Mouse (Mus musculus): ENCODE measurements around the gene Rplp0.

Rplp0 gene

DNA sequence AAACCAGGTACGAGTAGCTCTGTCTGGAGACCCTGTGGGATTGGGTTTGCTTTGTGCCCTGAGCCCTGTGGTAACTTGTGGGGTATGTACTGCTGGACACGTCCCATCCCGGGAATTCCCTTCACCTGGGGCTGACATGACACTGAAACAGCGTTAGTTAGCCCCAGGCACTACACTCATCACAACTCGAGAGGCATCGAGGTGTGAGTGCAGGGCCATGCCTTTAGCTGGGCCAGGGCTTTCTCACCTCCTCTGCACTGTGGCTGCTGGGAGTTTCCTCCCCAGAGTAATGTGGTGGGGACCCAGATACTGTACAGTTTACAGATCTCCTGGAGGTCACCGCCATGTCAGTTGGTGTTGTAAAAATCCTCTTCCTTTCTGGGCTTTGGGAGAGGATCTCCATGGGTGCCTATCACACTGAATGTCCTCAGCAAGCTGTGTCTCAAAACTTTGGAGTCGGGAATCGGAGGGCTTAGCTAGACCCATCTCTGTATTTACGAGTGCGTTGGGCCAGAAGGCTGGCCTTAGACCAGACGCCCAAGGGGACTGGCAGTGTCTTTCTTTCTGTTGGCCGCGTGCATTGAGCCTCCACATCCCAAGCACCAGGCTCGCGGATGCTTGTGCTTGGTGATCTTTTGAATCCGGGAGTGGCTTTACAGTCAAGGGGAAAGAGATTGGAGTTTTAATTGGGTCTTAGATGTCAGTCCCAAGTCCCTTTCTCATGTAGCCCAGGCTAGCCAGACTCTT lies 32.6 kb upstream of the Rplp0 start:
- no peak for DNase-seq (ENCODE audit: extremely low read depth, low read depth, low spot score)

DNA sequence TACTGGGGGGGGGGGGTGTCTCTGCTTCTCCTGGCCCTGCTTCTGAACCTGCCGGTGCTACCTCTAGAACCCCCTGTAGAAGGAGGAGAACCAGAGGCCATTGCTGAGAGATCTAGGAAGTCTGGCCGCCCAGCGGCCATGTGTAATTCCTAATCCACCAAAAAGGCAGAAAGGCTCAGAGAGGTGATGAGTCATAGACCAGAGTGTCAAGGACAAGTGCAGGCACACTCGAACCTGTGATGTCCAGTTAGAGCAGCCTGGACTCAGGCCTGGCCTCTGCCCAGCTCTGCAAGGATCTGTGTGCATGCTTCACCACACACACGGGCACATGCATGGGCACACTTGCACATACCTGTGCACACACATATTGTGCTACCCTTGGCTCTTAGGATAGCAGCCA lies 31.1 kb upstream of the Rplp0 start:
- DNase-seq (ENCODE audit: extremely low read depth, low read depth, low spot score) = no peak

DNA sequence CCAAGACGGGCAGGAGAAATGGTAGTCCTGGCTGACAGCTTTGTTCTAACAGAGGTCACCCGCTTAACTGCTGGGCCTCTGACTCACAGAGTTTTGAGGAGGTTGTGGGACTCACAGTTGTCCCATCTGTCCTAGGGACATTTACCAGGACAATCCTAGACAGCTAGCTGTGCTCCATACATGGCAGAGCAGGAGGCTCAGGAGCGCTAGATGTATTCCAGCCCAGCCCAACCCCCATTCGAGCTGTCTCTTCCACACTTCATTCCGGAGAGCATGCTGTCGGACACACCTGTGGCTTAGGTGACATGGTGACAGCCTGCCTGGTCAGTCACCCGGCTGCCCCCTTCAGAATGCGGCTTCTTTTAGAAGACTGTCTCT lies 29.9 kb upstream of the Rplp0 start:
- no peak for DNase-seq (ENCODE audit: extremely low read depth, low read depth, low spot score)

DNA sequence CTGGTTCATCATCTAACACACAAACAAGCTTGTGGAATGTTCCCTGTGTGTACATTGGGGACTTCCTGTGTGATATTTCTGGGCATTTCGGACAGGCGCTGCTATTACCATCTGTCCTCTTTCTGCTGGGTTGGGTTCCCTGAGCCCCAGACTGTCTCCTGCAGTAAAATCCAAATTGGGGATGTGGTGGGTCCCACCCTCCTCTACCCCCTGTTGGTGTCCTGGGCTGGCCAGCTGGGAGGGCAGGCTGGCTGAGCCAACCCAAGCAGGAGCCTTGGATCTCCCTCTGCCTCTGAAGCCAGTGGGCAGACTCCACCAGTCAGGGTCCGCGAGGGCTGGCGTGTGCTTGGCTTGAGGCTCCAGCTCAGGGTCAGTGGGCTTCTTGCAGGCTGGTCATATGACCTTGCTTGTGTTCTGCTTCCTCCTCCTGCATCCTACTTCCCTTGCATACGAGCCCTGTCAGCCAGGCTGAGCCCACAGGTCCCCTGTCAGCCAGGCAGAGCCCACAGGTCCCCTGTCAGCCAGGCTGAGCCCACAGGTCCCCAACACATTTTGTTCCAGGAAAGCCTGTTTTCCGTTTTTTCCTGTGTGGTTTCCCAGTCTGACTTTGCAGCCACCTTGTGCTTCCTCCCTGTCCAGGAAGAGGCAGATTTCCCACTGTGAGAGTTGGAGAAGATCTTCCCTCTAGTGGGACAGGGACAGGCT lies 29.4 kb upstream of the Rplp0 start:
- DNase-seq (ENCODE audit: extremely low read depth, low read depth, low spot score) = no peak

GRCm38 (mm10) chr5:115530447-115530809 lies 28.8 kb upstream of the Rplp0 start:
- no peak for DNase-seq (ENCODE audit: extremely low read depth, low read depth, low spot score)

DNA sequence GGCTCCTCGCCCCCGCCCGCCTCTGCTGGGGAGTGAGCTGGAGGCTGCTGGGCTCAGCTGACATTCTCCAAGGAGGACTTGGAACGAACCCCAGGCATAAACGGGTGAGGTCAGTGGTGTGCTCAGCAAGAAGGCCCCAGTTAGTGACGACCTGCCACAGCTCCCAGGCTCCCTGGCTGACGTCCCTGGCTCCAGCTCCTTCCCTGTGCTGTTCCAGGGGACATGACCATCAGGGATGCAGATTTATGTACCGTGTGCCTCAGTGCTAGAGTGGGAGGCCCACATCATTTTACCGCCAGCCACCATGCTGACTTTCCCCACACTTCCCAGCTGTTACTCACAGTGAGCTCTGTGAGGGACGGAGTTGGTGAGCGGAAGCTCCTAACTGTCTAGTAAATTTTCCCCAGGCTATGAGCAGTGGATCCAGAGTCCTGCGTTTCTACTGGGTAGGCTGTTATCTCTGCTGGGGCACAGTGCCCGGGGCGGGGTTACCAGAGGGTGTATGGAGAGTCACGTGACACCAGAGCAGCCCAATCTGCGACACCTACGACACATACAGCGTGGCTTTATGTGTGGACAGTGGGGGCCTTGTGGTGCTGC lies 27.5 kb upstream of the Rplp0 start:
- no peak for DNase-seq (ENCODE audit: extremely low read depth, low read depth, low spot score)

- no peak for DNase-seq (ENCODE audit: extremely low read depth, low read depth, low spot score)
Observed at GRCm38 (mm10) chr5:115534290-115534731, 25.0 kb upstream of the Rplp0 start.

- DNase-seq (ENCODE audit: extremely low read depth, low read depth, low spot score) = no peak
Observed at GRCm38 (mm10) chr5:115534856-115535255, 24.4 kb upstream of the Rplp0 start.

DNA sequence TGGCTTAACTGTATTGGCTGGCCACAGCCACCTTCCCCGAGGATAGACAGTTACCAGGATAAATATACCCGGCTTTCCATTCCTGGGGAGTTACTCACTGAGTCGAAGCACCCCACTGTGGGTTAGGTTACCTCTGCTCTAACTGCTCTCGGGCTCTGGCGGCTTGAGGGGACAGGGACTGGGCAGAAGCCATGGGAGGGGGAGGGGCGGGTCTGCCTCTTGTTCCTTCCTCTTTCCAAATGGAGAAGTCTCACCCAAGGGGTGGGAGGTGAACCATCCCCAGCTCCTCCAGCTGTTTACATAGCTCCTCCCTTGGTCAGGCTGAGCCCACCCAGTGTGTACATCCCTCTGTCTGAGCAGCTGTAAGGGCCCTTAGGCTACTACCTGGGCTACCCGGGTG lies 23.6 kb upstream of the Rplp0 start:
- no peak for DNase-seq (ENCODE audit: extremely low read depth, low read depth, low spot score)

DNA sequence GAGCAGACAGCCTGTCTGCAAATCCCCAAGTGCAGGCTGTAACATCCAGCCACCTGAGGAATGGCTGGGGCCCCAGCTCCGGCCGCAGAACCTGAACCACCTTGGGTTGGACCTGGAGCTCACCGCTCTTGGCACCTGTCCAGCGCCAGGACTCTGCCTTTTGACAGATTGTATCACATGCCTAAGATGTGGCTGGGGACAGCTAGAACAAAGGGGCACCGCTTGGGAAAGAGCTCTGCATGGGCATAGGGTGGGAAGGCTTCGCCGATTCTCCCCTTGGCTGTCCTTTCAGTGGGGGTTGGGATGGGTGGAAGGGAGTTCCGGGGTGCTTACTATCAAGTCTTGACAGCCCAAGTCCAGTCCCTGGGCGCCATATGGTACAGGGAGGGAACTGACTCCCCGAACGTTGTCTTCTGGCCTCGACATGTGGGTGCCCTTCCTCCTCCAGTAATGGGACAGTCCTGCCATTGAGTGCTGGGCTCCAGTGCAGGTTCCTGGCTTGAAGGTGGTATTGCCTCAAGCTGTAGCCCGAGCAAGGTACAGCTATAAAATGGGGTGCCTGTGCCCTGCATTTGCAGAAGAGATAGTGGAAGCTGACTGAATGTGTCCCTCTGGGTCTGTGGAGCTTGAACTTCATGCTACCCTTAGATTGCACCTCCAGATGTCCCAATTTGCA lies 21.1 kb upstream of the Rplp0 start:
- DNase-seq (ENCODE audit: extremely low read depth, low read depth, low spot score) = no peak

DNA sequence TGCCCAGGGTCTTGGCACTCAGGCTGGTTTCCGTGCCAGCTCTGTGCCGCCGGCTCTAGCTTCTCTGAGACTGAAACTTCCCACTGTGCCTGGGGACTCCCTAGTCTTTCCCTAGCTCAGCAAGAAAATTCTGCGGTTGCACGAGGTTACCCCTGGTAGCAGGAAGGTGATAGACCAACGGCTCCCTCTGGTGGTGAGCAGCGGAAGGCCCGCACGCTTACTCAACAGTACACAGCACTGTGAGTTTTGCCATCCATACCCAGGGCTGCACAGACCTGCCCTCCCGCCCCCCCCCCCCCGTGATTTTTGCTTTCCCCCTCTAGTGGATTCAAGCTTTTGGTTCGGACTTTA lies 20.6 kb upstream of the Rplp0 start:
- no peak for DNase-seq (ENCODE audit: extremely low read depth, low read depth, low spot score)

GRCm38 (mm10) chr5:115542635-115543384 lies 16.5 kb upstream of the Rplp0 start:
- DNase-seq (ENCODE audit: extremely low read depth, low read depth, low spot score) = no peak

DNA sequence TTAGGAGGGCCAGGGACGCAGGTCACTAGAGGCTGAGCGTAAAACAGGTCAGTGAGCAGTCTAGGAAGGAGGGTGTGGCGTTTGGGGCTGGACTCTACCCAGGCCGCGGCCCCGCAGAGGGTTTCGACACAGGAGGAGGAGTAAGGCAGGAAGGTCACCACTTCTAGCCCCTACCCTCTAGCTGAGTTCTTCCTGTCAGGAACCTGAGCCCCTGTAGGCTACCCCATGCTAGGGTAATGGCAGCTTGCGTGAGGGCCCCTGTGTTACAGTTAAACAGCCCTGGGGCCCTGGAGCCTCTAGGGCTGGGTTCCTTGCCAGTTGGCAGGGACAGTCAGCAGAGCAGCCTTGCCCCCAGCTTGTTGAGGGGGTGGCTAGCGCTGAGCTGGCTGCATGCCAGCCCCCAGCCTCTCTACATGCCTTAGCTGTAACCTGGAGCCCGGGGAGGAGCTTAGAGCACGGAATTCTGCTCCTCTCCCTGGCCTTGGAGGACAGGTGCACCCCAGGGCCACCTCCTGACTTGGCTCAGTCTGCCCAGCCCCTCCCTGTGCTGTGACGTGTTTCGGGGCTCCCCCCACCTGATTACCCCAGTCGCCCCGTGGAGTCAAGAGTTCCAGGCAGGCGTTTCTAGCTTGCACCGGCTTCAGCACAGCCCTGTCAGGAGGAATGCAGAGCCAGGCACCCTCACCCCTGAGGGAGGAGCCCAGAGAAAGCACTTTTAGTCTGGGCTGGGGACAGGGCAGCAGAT lies 15.6 kb upstream of the Rplp0 start:
- no peak for DNase-seq (ENCODE audit: extremely low read depth, low read depth, low spot score)

DNA sequence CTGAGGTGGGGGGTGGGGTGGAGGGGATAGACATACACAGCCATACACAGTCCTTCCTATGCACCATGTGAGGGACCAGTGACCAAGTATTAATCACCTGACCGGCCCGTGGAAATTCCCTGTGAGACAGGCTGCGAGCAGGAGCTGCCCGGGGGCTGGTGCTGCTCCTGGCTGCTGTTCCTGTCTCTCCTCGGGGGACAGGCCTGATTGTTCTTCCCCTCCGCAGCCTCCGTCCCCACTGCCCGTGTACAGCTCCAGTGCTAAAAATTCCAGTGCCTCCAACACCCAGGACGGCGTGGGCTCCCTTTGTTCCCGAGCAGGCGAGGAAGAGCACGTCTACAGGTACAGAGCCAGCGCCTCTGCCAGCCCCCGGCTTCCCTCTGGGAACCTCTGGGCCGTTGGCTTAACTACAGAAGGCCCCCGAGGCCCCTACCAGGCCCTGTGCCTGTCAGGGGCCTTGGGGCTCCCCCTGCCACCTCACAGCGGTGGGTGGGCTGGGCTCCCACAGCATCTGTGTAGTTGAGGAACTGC lies 14.5 kb upstream of the Rplp0 start:
- DNase-seq (ENCODE audit: extremely low read depth, low read depth, low spot score) = no peak

DNA sequence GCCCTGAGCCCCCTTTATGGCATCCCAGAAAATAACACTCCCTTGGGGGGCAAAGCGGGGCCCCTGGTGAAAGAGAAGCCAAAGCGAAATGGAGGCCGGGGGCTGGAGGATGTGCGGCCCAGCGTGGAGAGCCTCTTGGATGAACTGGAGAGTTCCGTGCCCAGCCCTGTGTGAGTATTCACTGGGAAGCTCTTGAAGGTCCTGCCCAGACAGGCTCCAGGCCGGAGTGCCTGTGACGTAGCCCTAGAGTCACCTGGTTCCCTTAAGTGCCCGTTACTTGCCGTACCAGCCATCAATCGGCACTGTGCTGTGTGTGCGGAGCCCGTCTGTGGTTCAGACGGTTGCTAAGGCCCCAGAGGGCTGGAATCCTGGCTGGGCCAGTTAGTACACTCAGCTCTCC lies 13.6 kb upstream of the Rplp0 start:
- no peak for DNase-seq (ENCODE audit: extremely low read depth, low read depth, low spot score)

DNA sequence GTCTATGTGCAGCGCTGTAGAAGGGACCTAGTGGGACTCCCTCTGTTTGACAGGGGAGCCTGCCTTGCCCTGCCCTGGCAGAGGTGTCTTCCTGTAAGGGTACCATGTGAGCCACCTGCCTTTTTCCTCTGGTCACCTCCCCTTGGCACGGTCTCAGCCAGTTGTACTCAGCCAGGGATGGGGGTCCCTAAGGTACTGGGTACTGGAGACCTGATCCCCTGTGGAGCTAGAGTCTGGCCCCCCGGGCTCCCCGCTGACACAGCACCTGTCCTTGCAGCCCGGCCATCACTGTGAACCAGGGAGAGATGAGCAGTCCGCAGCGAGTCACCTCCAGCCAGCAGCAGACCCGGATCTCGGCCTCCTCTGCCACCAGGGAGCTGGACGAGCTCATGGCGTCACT lies 12.7 kb upstream of the Rplp0 start:
- DNase-seq (ENCODE audit: extremely low read depth, low read depth, low spot score) = no peak

DNA sequence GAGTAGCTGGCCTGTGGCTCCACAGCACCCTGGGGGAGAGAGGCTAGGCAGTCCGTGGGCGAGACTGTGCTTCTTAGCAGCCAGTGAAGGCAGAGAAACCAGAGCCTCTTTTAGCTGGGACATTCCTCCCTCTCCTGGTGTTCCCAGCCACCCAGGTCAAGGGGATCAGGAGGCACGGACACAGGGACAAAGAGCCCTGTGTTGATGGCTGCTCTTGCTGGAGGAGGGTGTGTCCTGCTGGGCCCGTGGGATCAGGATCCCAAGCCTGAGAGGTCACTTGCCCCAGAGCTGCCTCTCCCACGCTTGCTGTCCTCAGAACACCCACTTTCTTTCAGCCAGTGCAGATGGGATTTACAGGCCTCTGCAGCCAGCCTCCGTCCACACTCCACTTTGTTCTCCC lies 12.3 kb upstream of the Rplp0 start:
- DNase-seq (ENCODE audit: extremely low read depth, low read depth, low spot score) = no peak

- no peak for DNase-seq (ENCODE audit: extremely low read depth, low read depth, low spot score)
Observed at GRCm38 (mm10) chr5:115547421-115547820, 11.8 kb upstream of the Rplp0 start.

DNA sequence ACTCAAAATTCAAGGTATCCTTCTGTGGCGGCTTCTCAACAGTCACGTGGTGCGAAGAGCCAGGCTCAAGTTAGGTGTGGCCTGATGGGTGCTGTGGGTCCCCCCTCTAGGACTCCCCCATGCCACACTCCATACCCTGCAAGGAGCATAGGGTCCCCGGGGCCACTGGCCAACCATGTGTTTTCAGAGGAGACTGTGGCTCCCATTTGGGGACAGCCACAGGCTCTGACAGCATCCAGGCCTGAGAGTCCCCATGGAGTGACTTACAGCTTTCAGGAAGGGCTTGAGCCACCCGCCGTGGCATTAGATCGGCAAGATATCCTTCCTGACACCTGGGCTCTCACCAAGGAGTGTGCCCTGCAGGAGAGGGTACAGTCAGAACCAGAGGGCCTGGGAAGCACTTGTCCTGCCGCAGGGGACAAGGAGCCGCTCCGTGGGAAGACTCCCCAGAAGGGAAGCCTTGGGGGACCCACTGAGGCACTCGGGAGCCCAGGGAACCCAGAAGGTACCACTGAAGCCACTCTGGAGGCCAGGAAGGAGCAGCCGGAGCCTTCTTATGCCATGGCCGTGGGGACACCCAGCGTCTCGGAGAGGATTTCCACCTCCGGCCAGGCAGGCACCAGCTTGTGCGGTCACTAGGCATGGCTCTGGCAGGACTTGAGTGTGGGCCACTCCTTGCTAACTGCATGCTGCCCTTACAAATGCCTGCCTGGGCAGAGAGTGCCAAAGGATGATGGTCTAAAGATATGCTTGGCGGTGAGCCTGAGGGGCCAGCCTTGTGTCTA lies 10.6 kb upstream of the Rplp0 start:
- no peak for DNase-seq (ENCODE audit: extremely low read depth, low read depth, low spot score)

Measured in fat pad, adult 2 months (tissue).